Mouse (Mus musculus): ENCODE measurements around the gene Tmtc1.

GRCm38 (mm10) chr6:148363162-148363561 is 81.0 kb downstream of the Tmtc1 start:
- TF ChIP-seq TAL1 (IDR thresholded peaks at IDR 0.05; ENCODE audit: low read length) (no peak), GATA1 (IDR thresholded peaks at IDR 0.05; ENCODE audit: low read length) (no peak)

Data from erythroblast, embryonic 14.5 days (primary cell).